Mouse (Mus musculus) embryo, embryonic 9.5 days (tissue): ENCODE results near the gene Rnf31.

Experiments
- DNase-seq: peaks from one replicate; pipeline ENCODE4 v3.0.0-alpha.2; 2017; ENCODE audit errors: extremely low spot score

Gene Rnf31

DNA sequence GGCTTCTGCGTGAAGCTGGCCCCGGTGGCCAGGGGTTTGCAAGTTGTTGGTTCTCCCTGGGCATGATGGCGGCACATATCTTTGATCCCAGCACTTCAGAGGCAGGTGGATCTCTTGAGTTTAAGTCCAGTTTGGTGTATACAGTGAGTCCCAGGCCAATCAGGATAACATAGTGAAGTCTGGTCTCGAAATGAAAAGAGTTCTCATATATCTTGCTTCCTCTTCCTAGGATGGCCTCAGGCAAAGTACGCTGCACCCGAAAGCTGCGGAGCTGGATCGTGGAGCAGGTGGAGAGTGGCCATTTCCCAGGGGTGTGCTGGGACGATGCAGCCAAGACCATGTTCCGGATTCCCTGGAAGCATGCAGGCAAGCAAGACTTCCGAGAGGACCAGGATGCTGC lies 13.3 kb downstream of the Rnf31 start:
- DNase-seq: no peak

DNA sequence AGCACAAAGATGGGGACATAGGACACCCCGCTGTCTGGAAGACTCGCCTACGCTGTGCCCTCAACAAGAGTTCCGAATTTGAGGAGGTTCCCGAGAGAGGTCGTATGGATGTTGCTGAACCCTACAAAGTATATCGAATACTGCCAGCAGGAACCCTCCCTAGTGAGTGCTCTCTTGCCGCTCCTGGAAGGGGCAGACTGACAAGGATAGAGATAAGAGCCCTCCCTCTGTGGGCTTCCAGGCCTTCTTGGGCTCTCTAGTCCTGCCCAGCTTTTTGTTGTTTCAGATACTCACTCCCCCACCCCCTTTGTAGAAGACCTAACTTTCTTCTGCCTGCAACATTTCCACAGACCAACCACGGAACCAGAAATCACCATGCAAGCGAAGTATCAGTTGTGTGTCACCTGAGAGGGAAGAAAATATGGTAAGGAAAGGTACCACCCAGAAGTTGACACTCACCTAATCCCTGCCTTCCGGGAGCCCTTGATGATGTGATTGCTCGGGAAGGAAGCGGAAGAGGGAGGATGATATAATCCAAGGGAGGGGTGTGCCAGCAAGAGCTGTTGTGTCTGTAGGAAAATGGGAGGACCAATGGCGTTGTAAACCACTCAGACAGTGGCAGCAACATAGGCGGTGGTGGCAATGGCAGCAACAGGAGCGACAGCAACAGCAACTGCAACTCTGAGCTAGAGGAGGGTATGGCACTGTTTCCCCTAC lies 14.4 kb downstream of the Rnf31 start:
- DNase-seq: no peak

DNA sequence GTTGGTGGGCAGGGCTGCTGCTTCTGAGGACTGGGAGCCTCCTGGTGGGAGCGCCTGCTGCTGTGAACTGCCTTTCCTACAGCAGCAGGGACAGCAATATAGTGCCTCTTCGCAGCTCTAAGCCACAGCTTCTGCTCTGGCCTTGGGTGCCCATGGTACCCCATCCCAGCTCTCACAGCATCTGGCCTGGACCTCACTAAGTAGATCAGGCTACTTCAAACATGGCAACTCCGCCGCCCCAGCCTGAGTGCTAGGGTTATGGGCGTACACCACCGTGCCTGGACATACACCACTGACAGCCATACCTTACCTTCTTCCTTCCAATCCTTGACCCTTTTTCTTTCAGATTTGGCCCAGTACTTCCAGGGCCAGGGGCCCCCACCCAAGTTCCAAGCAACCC lies 16.8 kb downstream of the Rnf31 start:
- no peak for DNase-seq

DNA sequence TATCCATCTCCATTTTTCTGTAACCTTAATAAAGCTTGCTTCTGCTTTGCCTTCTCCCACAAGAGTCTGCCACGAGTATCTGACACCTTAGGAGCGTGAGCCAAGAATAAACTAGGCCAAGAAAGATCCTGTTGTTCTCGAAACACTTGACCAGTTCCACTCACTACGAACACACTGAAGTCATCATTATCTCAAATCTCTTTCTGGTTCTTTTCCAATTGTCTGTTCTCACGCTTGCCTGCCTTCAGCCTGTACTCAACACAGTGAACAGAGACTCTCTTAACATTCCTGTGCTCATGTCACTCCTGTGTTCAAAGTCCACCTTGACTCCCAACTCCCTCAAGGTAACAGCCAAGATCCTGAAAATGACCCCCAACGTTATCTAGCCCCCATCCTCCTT lies 21.8 kb downstream of the Rnf31 start:
- no peak for DNase-seq

DNA sequence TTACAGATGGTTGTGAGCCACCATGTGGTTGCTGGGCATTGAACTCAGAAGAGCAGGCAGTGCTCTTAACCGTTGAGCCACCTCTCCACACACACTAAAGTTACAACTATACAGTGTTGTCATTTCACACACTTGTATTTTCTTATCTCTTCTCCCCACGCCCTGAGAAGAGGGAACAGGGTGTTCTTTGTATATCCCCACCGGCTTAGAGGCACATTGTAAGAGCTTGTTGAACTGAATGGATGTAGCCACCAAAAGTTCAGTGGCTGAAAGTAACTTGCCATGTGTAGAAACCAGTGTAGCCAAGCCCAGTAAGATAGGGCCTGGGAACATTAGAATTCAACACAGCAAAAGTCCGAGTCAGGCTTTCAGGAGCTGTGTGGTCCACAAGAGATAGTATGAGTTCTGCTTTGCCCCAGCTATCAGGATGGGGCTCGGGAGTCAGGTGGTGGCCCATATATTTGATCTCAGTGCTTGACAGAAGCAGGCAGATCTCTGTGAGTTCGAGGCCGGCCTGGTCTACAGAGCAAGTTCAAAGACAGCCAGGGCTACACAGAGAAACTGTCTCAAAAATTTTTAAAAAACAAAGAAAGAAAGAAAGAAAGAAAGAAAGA lies 23.2 kb downstream of the Rnf31 start:
- no peak for DNase-seq

DNA sequence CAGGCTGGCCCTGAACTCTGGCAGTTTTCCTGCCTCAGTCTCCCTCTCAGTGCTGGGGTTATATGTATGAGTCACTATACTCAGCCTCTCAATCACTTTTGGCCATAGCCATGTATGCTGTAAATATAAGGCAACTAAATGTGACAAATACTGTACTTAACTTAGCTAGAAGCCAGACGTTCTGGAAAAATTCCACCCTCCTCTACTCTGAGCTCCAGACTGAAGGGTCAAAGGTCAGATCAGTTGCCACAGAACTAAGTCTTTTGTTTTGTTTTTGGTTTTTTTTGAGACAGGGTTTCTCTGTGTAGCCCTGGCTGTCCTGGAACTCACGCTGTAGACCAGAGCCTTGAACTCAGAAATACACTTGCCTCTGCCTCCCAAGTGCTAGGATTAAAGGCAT lies 24.4 kb downstream of the Rnf31 start:
- no peak for DNase-seq

DNA sequence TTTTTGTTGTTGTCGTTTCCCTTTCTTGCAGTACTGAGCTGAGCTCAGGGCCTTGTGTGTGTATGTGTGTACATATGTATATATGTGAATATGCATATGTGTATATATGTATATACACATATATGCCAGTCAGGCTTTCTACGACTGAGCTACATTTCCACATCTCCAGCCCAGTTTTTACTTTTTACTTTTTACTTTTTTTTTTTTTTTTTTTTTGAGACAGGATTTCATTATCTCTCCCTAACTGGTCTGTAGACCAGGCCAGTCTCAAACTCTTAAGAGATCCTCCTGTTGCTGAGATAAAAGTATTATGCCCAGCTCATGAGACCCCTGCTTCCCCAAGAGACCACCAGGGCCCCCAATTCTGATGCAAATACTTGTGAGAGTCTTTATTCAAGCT lies 25.3 kb downstream of the Rnf31 start:
- no peak for DNase-seq

DNA sequence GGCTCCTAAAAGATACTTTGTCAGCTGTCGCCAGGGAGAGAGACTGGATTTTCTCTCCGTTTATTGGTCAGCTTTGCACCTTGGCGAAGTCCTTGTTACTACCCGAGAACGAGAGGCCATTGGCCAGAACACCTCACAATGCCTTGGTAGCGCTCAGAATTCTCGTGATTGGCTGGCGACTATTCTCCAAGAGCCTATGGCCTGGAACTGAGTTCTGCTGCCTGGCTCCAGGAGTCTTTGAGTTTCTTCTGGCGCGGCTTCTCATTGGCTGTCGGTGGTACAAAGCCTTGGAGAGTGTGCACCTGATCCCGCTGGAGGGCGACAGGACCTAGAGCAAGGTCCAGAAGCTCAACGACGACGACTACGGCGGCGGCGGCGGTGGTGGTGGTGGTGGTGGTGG lies 26.3 kb downstream of the Rnf31 start, which contains the start of gene Rec8:
Gene Rec8 (plus strand): TSS at position 216 of the 400 bp plus-strand sequence.
- DNase-seq: peak; percentile 56

DNA sequence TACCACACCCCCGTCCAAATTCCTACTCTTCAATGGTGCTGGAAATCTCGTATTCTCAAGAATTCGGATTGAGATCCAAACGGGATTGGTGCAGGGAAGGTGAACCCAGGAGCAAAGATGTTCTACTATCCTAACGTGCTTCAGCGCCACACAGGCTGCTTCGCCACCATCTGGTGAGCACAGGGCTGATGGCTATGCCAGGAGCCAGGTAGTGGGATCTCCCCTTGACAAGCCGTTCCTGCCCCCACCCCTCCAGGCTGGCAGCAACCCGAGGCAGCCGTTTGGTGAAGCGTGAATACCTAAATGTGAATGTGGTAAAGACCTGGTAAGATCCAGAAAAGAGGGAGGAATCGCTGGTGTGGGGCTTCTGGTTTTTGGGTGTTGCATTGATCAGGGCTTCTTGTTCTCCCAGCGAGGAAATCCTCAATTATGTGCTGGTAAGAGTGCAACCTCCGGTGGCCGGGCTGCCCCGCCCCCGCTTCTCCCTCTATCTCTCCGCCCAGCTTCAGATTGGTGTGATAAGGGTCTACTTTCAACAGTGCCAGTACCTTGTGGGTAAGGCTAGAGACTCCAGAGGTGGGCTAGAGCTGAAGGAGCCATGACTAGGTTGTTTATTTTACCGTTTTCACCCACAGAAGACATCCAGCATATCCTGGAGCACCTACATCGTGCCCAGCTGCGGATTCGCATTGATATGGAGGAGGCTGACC lies 27.1 kb downstream of the Rnf31 start:
- no peak for DNase-seq

DNA sequence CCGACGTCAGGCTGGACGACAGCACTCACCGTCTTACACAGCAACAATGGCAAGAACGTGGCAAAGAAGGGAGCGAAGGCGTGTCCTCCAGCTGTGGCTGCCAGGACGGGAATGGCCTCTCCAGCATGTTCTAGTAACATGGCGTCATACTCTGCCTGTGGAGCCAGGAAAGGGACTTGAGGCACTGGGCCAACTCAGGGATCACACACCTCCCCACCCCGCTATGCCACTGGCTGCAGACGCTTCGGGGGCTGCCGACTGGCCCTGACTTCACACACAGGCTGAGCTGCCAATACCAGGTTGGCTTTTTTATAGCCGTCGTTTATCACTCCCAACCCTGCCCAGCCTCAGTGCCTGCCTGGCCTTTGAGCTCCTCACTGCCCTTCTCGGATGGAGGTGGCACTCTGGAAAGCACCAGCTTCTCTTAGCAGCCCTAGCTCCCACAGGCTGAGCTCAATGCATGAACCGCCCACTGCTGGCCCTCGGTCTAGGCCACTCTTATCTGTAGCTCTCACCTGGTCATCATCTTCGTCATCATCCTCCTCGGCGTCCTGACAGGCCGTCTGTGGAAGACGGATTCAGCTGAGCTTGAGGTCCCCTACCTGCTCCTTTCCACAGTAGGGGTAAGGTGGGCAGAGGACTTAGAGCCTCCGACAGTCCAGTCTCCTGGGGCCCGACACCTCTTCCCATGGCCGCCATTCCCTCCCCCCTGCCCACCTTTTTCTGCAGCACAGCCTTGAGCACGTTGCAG lies 36.7 kb downstream of the Rnf31 start:
- no peak for DNase-seq

DNA sequence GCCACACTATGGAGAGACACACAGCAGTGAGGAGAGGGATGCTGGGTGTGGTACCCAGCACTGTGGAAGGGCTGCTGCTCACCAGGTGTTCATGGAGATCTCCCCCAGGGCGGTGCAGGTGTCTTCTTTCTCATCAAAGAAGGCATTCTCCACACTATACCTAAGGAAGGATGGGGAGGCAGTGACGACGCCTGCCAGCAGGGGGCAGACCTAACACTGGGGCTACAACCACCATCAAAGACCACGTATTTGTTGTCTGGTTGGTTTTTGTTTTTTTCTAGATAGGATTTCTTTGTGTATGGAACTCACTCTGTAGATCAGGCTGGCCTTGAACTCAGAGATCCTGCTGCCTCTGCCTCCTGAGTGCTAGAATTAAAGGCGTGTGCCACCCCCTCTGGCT lies 37.8 kb downstream of the Rnf31 start:
- DNase-seq: no peak

DNA sequence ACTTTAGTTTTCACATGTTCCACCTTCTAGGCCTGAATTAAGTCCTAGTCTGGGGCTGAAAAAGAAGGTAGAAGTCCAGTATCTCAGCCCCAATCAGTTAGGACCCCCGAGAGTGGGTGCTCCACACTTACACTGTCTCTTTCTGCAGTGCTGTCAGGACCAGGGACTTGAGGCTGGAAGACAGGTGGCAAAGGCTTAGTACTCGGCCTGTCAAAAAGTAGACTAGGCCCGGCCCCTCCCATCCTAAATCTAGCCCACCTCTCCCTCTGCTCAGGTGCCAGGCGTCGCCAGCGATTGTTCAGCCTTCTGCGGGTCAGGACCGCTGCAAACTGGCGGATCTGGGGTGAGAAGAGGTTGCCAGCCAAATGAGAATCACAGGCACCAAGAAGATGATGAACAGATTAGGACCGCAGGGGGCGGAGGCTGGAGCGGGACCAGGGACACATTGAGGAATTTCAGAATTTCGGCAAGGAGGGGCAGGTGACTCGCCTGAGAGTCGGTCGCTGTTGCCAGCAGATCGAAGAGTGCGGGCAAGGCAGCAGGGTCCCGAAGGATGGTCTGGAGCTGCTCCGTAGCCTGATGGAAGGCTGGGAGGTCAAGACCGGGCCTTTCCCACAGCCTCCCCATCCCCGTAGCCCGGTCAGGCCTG lies 43.5 kb downstream of the Rnf31 start:
- no peak for DNase-seq

DNA sequence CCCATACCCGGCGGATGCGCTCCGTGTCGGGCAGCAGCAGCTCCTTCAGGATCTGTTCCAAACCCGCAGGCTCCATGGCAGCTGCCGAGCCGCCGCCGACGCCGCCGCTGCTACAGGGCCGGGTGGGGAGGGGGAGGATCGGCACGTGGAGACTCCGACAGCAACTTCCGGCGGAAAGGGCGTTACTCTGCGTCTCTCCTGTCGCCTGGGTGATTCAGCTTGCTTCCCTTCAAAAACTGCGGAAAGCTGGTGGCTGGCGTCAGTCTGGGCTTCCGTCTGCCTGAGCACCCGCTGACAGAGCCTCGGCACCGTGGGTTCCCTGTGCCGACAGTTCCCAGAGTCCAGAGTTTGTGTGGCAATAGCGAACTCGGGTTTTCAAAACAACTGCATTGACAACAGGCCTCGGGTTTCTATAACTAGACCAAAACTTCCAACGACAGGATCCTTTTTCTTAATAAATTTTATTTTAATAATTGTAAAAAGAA lies 44.1 kb downstream of the Rnf31 start, which contains the start of gene Ipo4:
Gene Ipo4 (minus strand): TSS at position 435 of the 485 bp plus-strand sequence.
- peak; percentile 88 for DNase-seq

DNA sequence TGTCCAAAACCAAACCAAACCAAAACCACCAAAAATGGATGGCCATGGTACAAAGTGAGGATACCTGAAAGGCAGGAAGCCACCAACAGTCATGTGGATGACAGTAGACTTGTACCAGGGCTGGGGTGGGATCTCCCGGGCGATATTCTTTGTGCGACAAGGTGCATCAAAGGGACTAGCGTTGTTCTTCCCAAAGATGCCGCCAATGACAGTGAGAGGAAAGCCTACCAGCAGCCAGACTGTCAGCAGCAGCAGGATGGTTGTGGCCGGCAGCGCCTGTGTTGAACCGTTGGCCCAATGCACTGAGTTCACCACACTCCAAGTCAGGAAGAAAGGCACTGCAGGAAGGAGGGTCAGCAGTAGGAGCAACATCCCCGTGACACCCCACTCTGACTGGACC lies 46.3 kb downstream of the Rnf31 start, which contains the start of gene Gm49378:
Gene Gm49378 (minus strand): TSS at position 101 of the 400 bp plus-strand sequence.
- no peak for DNase-seq

DNA sequence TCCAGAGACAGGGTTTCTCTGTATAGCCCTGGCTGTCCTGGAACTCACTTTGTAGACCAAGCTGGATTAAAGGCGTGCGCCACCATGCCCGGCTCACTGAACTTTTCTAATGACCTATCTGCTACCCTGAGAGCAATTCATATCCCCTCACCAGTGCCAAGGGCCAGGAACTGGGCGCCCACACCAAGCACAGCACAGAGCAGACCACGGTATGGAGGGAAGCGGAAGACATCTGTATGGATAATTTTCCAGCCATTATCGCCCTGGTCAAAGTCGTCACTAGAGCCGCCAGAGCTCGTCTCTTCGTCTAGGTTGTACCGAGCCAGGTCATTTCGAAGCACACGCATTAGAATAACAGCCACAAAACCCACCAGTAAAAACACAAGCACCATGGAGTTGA lies 49.3 kb downstream of the Rnf31 start:
- DNase-seq: no peak

DNA sequence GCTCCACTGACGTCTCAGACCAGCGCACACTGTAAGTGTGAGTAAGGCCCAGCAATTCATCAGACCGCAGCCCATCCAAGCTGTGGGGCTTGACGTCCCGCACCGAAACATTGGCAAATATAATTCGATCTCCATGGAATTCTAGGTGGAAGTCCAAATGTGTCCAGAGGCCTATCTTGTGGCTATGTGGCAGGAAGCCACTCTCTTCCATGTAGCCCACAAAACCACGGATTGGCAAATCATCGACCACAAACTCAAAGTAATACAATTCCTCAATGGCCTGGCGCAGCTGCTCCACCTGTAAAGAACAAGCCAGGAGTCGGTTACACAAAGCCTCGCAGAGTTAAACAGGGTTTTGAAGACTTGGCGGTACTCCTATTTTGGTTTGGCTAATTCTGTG lies 49.8 kb downstream of the Rnf31 start:
- DNase-seq: no peak

DNA sequence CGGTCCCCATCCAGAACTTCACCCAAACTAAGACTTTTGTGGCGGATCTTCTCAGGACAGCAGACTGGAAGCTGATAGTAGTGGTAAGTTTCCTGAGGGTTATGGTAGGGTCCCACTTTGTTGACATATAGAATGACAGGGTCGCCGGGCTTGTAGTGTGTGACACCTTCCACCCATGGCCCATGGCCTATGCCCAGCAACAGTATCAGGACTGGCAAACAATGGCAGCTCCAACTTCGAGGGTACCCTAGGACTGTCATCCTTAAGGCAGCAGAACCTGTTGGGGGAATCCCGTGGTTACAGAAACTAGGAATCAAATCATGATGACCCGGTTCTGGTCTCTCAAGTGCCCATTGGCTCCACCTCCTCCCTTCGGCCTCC lies 51.2 kb downstream of the Rnf31 start:
- no peak for DNase-seq

DNA sequence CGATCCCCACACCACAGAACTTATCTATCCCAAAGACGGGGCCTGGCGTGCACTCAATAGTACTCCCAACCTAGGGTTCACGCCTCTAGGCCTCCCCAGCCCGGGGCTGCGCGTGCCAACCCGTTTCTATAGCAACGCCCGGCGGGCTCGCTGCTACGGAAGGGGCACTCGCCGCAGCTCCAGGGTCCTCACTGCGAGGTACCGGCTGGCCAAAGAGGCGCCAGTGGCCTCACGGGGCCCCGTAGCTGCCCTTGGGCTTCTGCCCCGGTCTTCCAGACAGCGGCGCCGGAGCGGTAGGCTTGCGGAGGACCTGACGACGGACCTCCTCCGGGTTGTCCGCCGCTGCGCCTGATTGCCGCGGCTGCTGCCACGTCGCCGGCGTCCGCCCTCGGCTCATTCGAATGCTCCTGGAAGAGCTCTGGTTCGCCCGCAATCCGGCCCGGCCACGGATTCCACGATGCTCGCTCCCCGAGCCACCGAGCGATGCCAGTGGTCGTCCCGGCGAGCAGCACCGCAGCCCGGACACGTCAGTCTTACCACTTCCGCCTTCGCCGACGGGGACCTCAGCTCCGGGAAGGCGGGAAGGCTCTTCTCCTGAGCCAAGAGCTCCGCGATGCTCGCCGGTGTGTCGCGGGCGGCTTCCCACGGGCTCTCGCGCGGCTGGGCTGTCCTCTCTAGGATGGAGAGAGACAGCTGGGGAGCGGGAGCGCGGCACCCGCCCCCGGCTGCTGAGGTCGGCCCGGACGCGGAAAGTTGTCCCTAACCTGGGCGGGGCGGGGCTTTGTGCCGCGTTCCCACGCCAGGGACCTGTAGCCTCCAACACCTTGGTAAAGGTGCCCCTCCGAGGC lies 51.8 kb downstream of the Rnf31 start, which contains the start of gene Tm9sf1:
Gene Tm9sf1 (minus strand): TSS at position 747 of the 848 bp plus-strand sequence.
- DNase-seq: peak; percentile 92

DNA sequence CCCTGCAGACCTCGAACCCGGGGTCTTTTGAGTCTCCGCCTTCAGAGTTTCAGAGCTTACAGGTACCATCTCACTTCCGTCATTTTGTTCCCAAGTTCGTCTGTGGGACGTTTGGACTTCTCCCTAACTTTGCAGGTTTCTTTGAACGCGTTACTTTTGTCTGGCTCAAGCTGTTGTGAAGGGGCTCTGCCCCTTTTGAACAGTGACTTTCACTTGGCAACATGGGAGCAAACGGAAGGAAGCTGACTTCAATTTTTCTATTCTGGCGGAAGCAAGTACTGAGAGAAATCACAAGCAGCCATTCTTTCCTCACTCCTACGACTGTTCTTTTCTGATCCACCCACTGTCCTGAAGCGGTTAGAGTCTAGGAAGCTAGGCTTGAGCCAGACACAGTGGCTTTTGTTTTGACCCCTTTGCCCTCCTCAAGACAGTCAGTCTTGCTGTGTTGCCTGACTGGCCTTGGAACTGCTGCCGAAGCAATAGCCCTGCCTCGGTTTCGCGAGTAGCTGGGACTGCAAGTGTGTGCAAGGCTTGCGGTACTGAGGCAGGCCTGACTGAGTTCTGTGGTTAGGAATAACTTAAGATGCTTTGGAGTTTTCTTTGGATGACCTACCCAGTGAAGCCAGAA lies 52.9 kb downstream of the Rnf31 start:
- DNase-seq: peak; percentile 24

DNA sequence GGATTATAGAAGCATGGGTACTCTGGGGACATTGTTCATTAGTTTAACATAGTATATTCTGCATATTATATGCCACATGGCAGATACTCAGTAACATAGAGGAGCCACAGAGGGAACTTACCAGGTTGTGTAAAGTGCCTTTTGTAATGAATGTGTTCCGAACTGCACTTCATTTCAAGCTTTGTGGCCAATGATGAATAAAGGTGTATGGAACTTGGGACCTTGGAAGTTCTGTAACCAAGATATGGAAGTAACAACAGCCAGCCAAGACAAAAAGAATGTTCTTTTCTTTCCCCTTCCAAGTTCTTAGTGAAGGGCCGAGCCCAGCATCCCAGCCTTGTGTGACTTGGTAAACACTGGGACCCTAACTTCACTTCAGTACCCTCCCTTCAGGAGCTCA lies 58.4 kb downstream of the Rnf31 start, which contains the start of gene Tssk4:
Gene Tssk4 (plus strand): TSS at position 301 of the 400 bp plus-strand sequence.
- no peak for DNase-seq
